Mouse (Mus musculus) G1E (cell line): ENCODE measurements around the gene Sppl2c. TPM values are rescaled to one million over a fixed set of nuclear protein-coding genes. Genes with fewer than 3 reads are reported as not detected.
"Not testable (repeated sequence)": the region's sequence is repeated elsewhere in the genome, so short reads cannot be mapped to it uniquely, and the experiment has no call there.

Experiments
- ATAC-seq: 2 replicates; pipeline ENCODE4 v1.8.0; 2016; ENCODE audit warnings: mild to moderate bottlenecking; ENCODE audit not compliant: insufficient number of reproducible peaks, poor library complexity, low FRiP score, severe bottlenecking; ENCODE audit errors: extremely low read depth
- DNase-seq: peaks from one replicate; pipeline ENCODE4 v3.0.0; 2012; ENCODE audit warnings: low spot score
- H3K27me3 ChIP-seq: 2 replicates; pipeline ENCODE4 v1.6.1; 2012; ENCODE audit warnings: mild to moderate bottlenecking, low read length, inconsistent platforms; ENCODE audit not compliant: insufficient read depth
- H3K36me3 ChIP-seq: replicated peaks from 2 replicates; pipeline ENCODE3; 2012; ENCODE audit warnings: mild to moderate bottlenecking, inconsistent platforms
- H3K4me1 ChIP-seq: 2 replicates; pipeline ENCODE4 v1.6.1; 2012; ENCODE audit warnings: low read depth, low read length, inconsistent platforms, mixed read lengths; ENCODE audit not compliant: insufficient read depth
- H3K4me3 ChIP-seq: 2 replicates; pipeline ENCODE4 v1.5.1; 2012; ENCODE audit warnings: low read depth, mild to moderate bottlenecking, inconsistent platforms, low read length, moderate library complexity, mixed read lengths
- H3K9me3 ChIP-seq: replicated peaks from 2 replicates; pipeline ENCODE4 v1.6.1; 2012; ENCODE audit warnings: inconsistent platforms
- CTCF ChIP-seq: IDR thresholded peaks from 2 replicates; pipeline ENCODE4 v1.5.1; 2012; ENCODE audit warnings: low read depth, low read length, inconsistent platforms, mixed read lengths
- GATA1 ChIP-seq: IDR thresholded peaks from 2 replicates; pipeline ENCODE4 v1.6.1; 2012; ENCODE audit warnings: borderline replicate concordance, low read length, inconsistent platforms, mixed read lengths
- GATA2 ChIP-seq: IDR thresholded peaks from 2 replicates; pipeline ENCODE4 v1.6.1; 2012; ENCODE audit warnings: low read depth, low read length, inconsistent platforms, borderline replicate concordance
- POLR2AphosphoS5 ChIP-seq: IDR thresholded peaks from 2 replicates; pipeline ENCODE4 v1.6.1; 2012; ENCODE audit warnings: low read depth, low read length, inconsistent platforms; ENCODE audit not compliant: insufficient replicate concordance
- TAL1 ChIP-seq: conservative IDR thresholded peaks from 2 replicates; pipeline ENCODE4 v1.6.1; 2012; ENCODE audit warnings: low read depth, low read length, inconsistent platforms, mixed read lengths
- polyA plus RNA-seq: library from polyadenylated mRNA; stranded (reverse); fragments of >175 nt; gene quantifications from 2 replicates; pipeline ENCODE4 v1.2.3, GENCODE M21; 2012
- total RNA-seq, 2 experiments: library from RNA; stranded (forward) in 1 of 2; stranded (reverse) in 1 of 2; fragments of 200-1000 nt in 1 of 2; fragments of >200 nt in 1 of 2; fragmentation: Nextera tagmentation in 1 of 2; gene quantifications; 2 replicates each; pipeline ENCODE4 v1.2.3; 2014 to 2017

Gene Sppl2c
- total and polyA plus RNA-seq, 3 experiments: 0.16 TPM; not detected in 2

GRCm38 (mm10) chr11:104203271-104203670 is 17.1 kb downstream of the Sppl2c start:
- TF ChIP-seq GATA2 (no peak), GATA1 (no peak), POLR2AphosphoS5 (no peak), TAL1 (no peak), CTCF (no peak)
- no peaks in the 10 kb centered on the region for H3K9me3 ChIP-seq
- peaks cover 2% of the 10 kb centered on the region; the same call in 1 of the 2 replicates for H3K27me3 ChIP-seq
- no peaks in the 10 kb centered on the region for H3K36me3 ChIP-seq
- ATAC-seq: no peak
- no peaks in the 10 kb centered on the region for H3K4me1 ChIP-seq
- DNase-seq: no peak
- no peak overlapping the region for H3K4me3 ChIP-seq

GRCm38 (mm10) chr11:104206573-104206972 is 20.4 kb downstream of the Sppl2c start:
- ATAC-seq (no peak), DNase-seq (no peak)
- H3K4me1 ChIP-seq: no peaks in the 10 kb centered on the region
- peaks cover 5% of the 10 kb centered on the region; the same call in 1 of the 2 replicates for H3K27me3 ChIP-seq
- no peaks in the 10 kb centered on the region for H3K36me3 ChIP-seq
- H3K4me3 ChIP-seq: no peak overlapping the region
- no peak for TF ChIP-seq TAL1
- TF ChIP-seq GATA1: no peak
- TF ChIP-seq CTCF: no peak
- TF ChIP-seq GATA2: no peak
- TF ChIP-seq POLR2AphosphoS5: no peak
- no peaks in the 10 kb centered on the region for H3K9me3 ChIP-seq

GRCm38 (mm10) chr11:104209041-104209440 is 22.9 kb downstream of the Sppl2c start:
- no peak overlapping the region for H3K4me3 ChIP-seq
- DNase-seq: no peak
- TF ChIP-seq GATA2 (no peak), TAL1 (no peak), CTCF (no peak), GATA1 (no peak), POLR2AphosphoS5 (no peak)
- no peaks in the 10 kb centered on the region for H3K9me3 ChIP-seq
- H3K4me1 ChIP-seq: no peaks in the 10 kb centered on the region
- peaks cover 5% of the 10 kb centered on the region; the same call in 1 of the 2 replicates for H3K27me3 ChIP-seq
- ATAC-seq: no peak
- no peaks in the 10 kb centered on the region for H3K36me3 ChIP-seq

DNA sequence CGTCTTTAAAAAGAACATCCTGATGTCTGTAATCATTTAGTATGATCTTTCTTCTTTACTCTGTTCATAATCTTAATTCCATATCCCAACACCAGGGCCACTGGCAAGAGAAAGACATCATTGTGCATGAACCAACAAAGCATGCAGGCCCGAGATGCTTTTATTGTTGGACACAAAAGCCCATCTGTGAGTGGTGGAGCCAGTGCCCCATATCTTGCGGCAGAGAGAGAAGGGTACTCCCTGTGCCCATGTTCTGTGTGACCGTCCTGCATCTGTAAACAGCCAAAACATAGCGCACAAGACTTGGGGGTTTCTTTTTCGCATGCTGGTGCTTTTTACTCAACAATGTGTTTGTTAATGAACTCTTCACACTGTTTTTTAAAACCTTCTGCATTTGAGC is 25.1 kb downstream of the Sppl2c start:
- Histone ChIP-seq H3K4me1 (no peaks in the 10 kb centered on the region), H3K4me3 (no peak overlapping the region), H3K9me3 (no peaks in the 10 kb centered on the region), H3K36me3 (no peaks in the 10 kb centered on the region), H3K27me3 (peaks cover 5% of the 10 kb centered on the region; the same call in 1 of the 2 replicates)
- DNase-seq (no peak), ATAC-seq (no peak)
- no peak for TF ChIP-seq GATA2

DNA sequence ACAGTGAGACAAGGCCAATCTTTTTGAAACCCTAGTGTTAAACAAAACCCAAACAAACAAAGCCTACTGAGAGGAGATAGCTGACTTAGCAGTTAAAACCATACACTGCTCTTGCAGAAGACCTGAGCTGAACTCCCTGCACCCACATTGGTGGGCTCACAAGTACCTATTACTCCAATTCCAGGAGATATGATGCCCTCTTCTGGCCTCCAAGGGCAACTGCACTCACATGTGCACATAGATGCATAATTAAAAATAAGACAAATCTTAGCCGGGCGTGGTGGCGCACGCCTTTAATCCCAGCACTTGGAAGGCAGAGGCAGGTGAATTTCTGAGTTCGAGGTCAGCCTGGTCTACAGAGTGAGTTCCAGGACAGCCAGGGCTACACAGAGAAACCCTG is 28.0 kb downstream of the Sppl2c start:
- not testable (repeated sequence) for H3K4me1 ChIP-seq, DNase-seq, ATAC-seq, H3K36me3 ChIP-seq, H3K9me3 ChIP-seq, H3K27me3 ChIP-seq, H3K4me3 ChIP-seq

GRCm38 (mm10) chr11:104218075-104218474 is 31.9 kb downstream of the Sppl2c start:
- no peaks in the 10 kb centered on the region for H3K4me1 ChIP-seq
- H3K4me3 ChIP-seq: no peak overlapping the region
- no peak for TF ChIP-seq POLR2AphosphoS5
- no peak for TF ChIP-seq GATA2
- no peak for TF ChIP-seq CTCF
- TF ChIP-seq TAL1: no peak
- no peak for TF ChIP-seq GATA1
- H3K27me3 ChIP-seq: peaks cover 4% of the 10 kb centered on the region
- DNase-seq: no peak
- H3K36me3 ChIP-seq: no peaks in the 10 kb centered on the region
- no peaks in the 10 kb centered on the region for H3K9me3 ChIP-seq
- ATAC-seq: no peak

DNA sequence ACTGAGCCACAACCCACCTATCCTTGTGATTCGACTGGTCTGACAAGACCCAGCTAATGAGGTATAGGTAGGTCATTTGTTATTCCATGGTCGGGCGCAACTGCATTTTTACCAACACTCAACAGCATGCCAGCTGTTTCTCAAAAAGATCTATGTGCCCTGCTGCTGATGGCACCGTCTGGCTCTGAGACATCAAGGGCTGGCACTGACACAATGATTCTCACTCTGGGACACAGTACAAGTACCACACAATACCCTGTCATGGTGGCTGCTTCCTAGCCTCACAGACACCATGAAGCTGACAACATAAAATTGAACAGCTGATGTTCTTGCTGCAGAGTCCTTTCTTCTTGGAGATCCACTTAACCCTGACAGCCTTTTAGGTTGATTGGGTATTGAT is 34.2 kb downstream of the Sppl2c start:
- DNase-seq: no peak
- Histone ChIP-seq H3K27me3 (peaks cover 7% of the 10 kb centered on the region), H3K36me3 (no peaks in the 10 kb centered on the region), H3K4me1 (no peaks in the 10 kb centered on the region), H3K4me3 (no peak overlapping the region), H3K9me3 (no peaks in the 10 kb centered on the region)
- ATAC-seq: no peak
- no peak for TF ChIP-seq GATA1
- TF ChIP-seq GATA2: no peak
- no peak for TF ChIP-seq TAL1
- no peak for TF ChIP-seq CTCF
- no peak for TF ChIP-seq POLR2AphosphoS5
